Mouse (Mus musculus) limb, embryonic 10.5 days (tissue): ENCODE data around the gene 4930438A08Rik. TPM values are rescaled to one million over a fixed set of nuclear protein-coding genes. Genes with fewer than 3 reads are reported as not detected.
"Not testable (repeated sequence)": the region's sequence is repeated elsewhere in the genome, so short reads cannot be mapped to it uniquely, and the experiment has no call there.

Experiments
- DNase-seq: peaks from one replicate; pipeline ENCODE4 v3.0.0-alpha.2; 2017; ENCODE audit warnings: low spot score
- H3K27ac ChIP-seq: fragments of 300-500 bp; sonication (generic); 2 replicates; pipeline ENCODE4 v1.5.1; 2016; ENCODE audit warnings: mild to moderate bottlenecking
- H3K27me3 ChIP-seq: fragments of 300-500 bp; sonication (generic); 2 replicates; pipeline ENCODE4 v1.6.1; 2016; ENCODE audit warnings: low read depth, mild to moderate bottlenecking; ENCODE audit not compliant: poor library complexity, severe bottlenecking
- H3K36me3 ChIP-seq: fragments of 300-500 bp; sonication (generic); 2 replicates; pipeline ENCODE4 v1.6.1; 2016; ENCODE audit warnings: mild to moderate bottlenecking, moderate library complexity
- H3K4me1 ChIP-seq: fragments of 300-500 bp; sonication (generic); 2 replicates; pipeline ENCODE4 v1.6.1; 2016
- H3K4me3 ChIP-seq: fragments of 300-500 bp; sonication (generic); 2 replicates; pipeline ENCODE4 v1.5.1; 2016; ENCODE audit warnings: mild to moderate bottlenecking, moderate library complexity
- H3K9me3 ChIP-seq: fragments of 300-500 bp; sonication (generic); replicated peaks from 2 replicates; pipeline ENCODE4 v1.6.1; 2016; ENCODE audit warnings: mild to moderate bottlenecking
- WGBS: fragments of 180-500 bp; shearing (Covaris S2); methylation state at CpG from one replicate; pipeline ENCODE4 v1.1.7; 2016; 5-methylcytosine and 5-hydroxymethylcytosine counted together
- polyA plus RNA-seq: library from polyadenylated mRNA; unstranded; fragments of >200 nt; fragmentation: Nextera tagmentation; extraction: Ambion mirVana; gene quantifications from 2 replicates; pipeline ENCODE4 v1.2.1, GENCODE M21; 2016

4930438A08Rik gene
- polyA plus RNA-seq = not detected in 2 replicates

DNA sequence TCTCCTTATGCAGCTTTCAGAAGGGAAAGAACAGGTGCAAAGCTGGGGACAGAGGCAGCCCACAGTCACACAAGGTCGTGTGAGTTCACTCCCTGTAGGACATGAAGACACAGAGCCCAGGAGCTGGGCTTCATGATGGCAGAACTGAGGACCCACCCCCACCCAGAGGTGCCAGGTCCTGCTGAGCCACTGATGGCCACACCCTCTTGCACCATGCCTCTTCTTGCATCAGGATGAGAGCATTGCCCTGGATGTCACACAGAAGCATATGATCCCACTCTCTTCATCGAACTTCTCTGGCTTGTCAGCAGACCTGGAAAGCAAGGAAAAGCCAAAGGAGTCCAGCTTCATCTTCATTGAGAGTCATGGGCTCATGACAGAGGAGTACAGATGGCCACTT is at the start of gene 4930438A08Rik:
TSS of gene 4930438A08Rik (plus strand) at position 228 of the 400 bp plus-strand sequence.
- H3K4me1 ChIP-seq = no peaks in the 10 kb centered on the region
- 68% methylated on average over 2 of the region's 2 CpGs for whole genome bisulfite sequencing
- no peak for DNase-seq
- H3K9me3 ChIP-seq = no peaks in the 10 kb centered on the region
- no peaks in the 10 kb centered on the region for H3K27me3 ChIP-seq
- H3K36me3 ChIP-seq = no peaks in the 10 kb centered on the region
- no peak within 1 kb of the TSS for H3K4me3 ChIP-seq
- no peak within 1 kb of the TSS for H3K27ac ChIP-seq

DNA sequence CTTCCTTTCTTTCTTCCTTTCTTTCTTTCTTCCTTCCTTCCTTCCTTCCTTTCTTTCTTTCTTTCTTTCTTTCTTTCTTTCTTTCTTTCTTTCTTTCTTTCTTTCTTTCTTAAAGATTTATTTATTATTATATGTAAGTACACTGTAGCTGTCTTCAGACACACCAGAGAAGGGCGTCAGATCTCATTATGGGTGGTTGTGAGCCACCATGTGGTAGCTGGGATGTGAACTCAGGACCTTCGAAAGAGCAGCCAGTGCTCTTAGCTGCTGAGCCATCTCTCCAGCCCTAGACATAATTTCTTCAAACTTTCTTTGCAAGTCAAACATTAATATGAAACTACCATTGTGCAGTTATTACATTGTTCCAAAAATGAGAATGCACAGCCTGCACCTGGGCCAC is 49.7 kb upstream of the 4930438A08Rik start:
- not testable (repeated sequence) for DNase-seq, H3K27me3 ChIP-seq, H3K36me3 ChIP-seq, H3K27ac ChIP-seq, H3K9me3 ChIP-seq, H3K4me3 ChIP-seq
- peaks cover 13% of the 10 kb centered on the region for H3K4me1 ChIP-seq
- WGBS = 77% methylated on average over 2 of the region's 2 CpGs

DNA sequence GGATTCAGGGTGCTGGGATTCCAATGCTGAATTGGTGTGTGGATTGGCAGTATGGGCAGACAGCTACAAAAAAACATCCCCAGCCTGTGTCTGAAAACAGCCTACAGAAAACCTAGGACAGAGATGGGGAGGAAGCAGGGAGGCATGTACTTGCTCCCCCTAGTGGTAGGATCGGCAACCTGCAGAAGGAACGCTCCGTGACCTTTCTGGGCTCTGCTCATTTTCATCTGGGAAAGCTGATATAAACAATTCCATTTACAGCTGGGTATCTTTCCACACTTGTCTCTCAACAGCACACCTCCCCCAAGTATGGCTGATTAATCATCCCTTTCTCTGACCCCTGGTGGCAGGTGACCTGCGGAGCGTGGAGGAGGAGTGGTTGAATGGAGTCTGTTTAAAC is 48.9 kb upstream of the 4930438A08Rik start:
- WGBS = 7% methylated on average over 5 of the region's 5 CpGs
- Histone ChIP-seq H3K27me3 (no peaks in the 10 kb centered on the region), H3K36me3 (no peaks in the 10 kb centered on the region), H3K27ac (no peak overlapping the region), H3K9me3 (no peaks in the 10 kb centered on the region), H3K4me1 (peaks cover 13% of the 10 kb centered on the region), H3K4me3 (no peak overlapping the region)
- DNase-seq = peak; percentile 81

DNA sequence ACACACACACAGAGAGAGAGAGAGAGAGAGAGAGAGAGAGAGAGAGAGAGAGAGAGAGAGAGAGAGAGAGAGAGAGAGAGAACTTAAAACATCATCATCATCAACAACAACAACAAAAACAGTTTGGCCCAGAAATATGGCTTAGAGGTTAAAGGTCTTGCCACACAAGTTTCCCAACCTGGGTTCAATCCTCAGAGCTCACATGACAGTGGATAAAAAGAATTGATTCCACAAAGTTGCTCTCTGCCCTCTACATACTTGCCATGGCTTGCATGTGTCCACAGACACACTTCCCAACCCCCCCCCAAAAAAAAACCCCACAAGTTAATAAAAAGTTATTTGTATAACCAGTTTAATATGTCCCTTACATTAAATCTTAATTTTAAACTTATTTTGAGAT is 48.2 kb upstream of the 4930438A08Rik start:
- Histone ChIP-seq H3K27me3 (no peaks in the 10 kb centered on the region), H3K27ac (no peak overlapping the region), H3K4me3 (no peak overlapping the region), H3K9me3 (no peaks in the 10 kb centered on the region), H3K4me1 (peaks cover 13% of the 10 kb centered on the region), H3K36me3 (no peaks in the 10 kb centered on the region)
- DNase-seq = no peak

DNA sequence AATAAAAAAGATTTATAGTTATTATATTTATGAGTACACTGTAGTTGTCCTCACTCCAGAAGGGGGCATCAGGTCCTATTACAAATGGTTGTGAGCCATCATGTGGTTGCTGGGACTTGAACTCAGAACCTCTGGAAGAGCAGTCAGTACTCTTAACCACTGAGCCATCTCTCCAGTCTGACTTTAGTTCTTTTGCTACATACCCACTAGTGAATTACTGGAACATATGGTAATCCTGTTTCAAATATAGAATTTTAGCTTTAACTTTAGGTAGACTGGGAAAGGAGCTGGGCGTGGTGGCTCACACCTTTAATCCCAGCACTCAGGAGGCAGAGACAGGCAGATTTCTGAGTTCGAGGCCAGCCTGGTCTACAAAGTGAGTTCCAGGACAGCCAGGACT is 46.6 kb upstream of the 4930438A08Rik start:
- WGBS = 91% methylated on average over 2 of the region's 2 CpGs
- not testable (repeated sequence) for DNase-seq, H3K27ac ChIP-seq

DNA sequence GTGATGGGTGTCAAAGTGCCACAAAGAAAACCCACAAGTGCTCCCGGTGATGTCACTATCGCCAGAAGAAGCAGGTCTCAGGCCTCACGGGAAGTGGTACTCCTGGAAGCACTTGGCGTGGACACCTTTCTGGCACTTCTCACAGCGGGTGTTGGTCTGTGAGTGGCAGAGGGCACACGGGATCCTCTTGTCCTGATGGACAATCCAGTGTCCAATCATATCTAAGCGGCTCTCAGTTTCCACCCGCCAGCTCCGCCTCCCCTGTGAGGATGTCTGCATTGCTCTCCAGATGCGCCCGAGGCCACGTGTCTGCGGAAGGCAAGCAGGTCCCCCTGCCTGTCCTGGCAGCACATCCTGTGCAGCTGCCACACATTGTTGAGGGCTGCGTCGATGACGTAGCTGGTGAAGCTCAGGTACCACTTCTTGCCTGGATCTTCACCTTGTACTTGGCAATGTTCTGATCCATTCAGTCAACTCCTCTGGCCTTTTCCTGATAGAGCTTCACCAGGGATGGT is 44.1 kb upstream of the 4930438A08Rik start:
- H3K4me3 ChIP-seq = no peak overlapping the region
- peaks cover 4% of the 10 kb centered on the region; the same call in 1 of the 2 replicates for H3K4me1 ChIP-seq
- no peaks in the 10 kb centered on the region for H3K27me3 ChIP-seq
- H3K36me3 ChIP-seq = no peaks in the 10 kb centered on the region
- WGBS = 64% methylated on average over 16 of the region's 16 CpGs
- no peak for DNase-seq
- H3K9me3 ChIP-seq = no peaks in the 10 kb centered on the region
- no peak overlapping the region for H3K27ac ChIP-seq

More for the DNA sequence above, 46.6 kb upstream of the 4930438A08Rik start:
- not testable (repeated sequence) for H3K36me3 ChIP-seq, H3K9me3 ChIP-seq, H3K4me3 ChIP-seq, H3K27me3 ChIP-seq
- peaks cover 13% of the 10 kb centered on the region for H3K4me1 ChIP-seq

DNA sequence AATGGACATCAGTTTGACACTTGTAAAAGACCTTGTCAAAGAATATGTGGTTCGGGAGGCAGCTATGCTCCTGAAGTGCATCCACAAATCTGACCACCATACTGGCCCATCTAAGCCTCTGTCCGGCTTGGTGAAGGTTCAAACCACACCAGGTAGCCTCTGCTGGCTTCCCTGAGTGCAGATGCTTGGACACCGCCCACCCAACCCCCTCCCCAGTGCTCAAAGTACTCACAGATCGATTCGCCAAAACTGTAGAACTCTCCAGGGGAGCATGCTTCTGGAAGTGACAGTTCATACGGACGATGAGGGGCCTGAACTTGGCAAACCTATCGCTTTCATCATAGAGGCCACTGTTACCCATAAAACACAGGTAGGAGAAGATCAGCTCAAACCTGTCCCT is 43.4 kb upstream of the 4930438A08Rik start:
- H3K9me3 ChIP-seq = no peaks in the 10 kb centered on the region
- 91% methylated on average over 8 of the region's 8 CpGs for WGBS
- H3K36me3 ChIP-seq = no peaks in the 10 kb centered on the region
- H3K27ac ChIP-seq = no peak overlapping the region
- no peak for DNase-seq
- H3K4me3 ChIP-seq = no peak overlapping the region
- no peaks in the 10 kb centered on the region for H3K27me3 ChIP-seq
- no peaks in the 10 kb centered on the region for H3K4me1 ChIP-seq

DNA sequence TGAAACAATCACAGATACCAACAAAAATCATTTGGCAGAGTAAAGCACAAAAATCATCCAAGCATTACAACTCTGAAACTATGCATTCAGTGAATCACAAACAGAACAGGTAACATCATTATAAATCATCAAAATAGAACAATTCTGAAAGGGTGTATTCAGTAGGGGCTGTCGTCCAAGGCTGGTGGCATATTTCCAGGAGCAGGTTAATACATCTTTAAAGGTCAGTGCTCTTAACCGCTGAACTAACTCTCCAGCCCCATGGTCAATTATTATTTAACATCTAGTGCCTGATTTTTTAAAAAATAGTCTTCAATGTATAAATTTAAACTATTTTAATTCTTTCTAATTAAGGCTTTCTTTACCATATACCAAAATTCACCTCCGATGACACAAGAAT is 40.0 kb upstream of the 4930438A08Rik start:
- H3K9me3 ChIP-seq, H3K4me3 ChIP-seq, DNase-seq, H3K36me3 ChIP-seq, H3K4me1 ChIP-seq, H3K27ac ChIP-seq, H3K27me3 ChIP-seq: not testable (repeated sequence)
- WGBS = 89% methylated on average over 3 of the region's 3 CpGs

DNA sequence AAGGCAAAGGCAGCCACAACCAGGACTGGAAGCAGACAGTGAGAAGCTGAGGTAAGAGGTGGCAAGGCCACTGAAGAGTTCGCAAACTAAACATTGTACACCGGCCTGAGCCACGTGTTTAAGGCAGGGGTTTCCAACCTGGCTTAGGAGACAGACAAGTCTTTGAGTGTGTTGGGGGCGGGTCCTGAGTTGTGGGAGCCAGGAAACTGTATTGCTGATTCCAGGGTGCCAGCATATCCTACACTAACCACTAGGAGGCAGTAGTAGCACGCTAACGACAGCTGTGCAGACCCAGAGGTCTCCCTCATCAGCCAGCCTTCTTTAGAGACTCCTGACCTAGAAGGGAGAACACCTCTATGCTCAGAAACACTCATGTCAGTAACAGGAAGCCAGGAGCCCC is 39.4 kb upstream of the 4930438A08Rik start:
- Histone ChIP-seq H3K36me3 (no peaks in the 10 kb centered on the region), H3K27ac (no peak overlapping the region), H3K9me3 (no peaks in the 10 kb centered on the region), H3K27me3 (no peaks in the 10 kb centered on the region), H3K4me3 (no peak overlapping the region), H3K4me1 (peaks cover 9% of the 10 kb centered on the region)
- peak; percentile 56 for DNase-seq
- WGBS = 15% methylated on average over 6 of the region's 6 CpGs

DNA sequence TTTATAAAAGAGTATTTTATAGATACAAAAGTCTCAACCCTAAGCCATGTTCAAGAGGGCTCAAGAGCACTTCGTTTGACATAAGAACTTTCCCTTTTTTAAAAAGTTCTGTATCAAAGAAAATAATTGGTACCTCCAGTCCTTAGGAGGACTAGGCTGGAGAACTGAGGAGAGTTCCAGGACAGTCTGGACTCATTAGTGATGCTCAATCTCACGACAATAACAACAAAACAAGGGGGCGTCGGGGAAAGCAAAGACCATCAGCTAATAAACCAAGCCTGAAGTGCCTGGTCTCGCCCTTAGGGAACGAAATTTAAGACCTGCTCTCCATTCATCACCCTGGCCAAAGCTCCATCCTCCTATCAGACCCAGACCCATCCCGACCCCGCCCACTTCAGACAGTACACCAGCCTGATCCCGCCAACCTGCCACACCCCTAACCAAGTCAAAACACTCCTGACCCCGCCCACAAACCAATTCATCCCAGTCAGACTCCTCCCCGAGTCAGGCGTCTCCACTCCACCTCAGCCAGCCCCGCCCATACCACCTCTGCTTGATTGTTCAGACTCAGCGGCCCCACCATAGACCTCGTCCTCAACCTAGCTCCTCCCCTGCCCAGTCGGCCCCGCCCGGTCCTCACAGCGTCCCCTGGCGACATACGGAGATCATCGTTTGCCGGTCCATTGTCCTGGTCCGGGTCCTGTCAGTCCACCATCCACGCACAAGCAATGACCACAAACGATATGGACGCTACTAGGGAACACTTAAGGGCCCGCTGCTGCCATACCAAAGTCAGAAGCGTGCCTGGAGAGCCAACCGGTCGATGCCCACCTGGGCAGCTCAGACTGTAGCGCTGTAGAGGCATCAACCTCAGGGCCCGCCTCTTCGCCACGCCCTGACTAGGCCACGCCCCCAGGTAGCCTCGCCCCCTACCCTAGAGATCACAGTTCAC is 35.5 kb upstream of the 4930438A08Rik start:
- H3K36me3 ChIP-seq = no peaks in the 10 kb centered on the region
- H3K4me1 ChIP-seq = peaks cover 9% of the 10 kb centered on the region
- 0 out of 2 replicates have a peak overlapping the region, but pooled peaks have one; percentile 32 for H3K27ac ChIP-seq
- 2% methylated on average over 37 of the region's 37 CpGs for WGBS
- peak overlapping the region; percentile 53 for H3K4me3 ChIP-seq
- peak; percentile 75 for DNase-seq
- H3K27me3 ChIP-seq = peaks cover 10% of the 10 kb centered on the region; the same call in 1 of the 2 replicates
- no peaks in the 10 kb centered on the region for H3K9me3 ChIP-seq

DNA sequence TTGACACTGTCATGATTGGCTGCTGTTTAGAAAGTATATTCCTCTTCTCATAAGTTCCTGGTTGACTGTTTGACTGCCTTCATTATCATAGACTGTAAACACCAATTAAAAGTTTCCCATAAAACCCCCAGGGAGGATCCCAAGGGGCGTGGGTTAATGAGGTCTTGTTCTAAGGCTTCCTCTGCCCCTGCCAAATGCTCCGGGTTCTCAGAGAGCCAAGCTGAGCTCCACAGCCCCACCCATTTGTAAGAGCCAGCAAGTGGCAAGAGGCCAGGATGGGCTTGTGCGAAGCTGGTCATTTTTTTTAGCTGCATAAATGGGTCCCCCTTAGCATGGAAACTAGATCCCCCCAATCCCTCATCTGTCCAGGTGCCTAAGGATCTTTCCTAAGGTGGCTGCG is 27.3 kb upstream of the 4930438A08Rik start:
- no peak for DNase-seq
- Histone ChIP-seq H3K4me3 (no peak overlapping the region), H3K36me3 (no peaks in the 10 kb centered on the region), H3K27me3 (peaks cover 17% of the 10 kb centered on the region; the same call in 1 of the 2 replicates), H3K4me1 (peaks cover 4% of the 10 kb centered on the region; the same call in 1 of the 2 replicates), H3K9me3 (no peaks in the 10 kb centered on the region), H3K27ac (no peak overlapping the region)
- WGBS = 36% methylated on average over 4 of the region's 4 CpGs

DNA sequence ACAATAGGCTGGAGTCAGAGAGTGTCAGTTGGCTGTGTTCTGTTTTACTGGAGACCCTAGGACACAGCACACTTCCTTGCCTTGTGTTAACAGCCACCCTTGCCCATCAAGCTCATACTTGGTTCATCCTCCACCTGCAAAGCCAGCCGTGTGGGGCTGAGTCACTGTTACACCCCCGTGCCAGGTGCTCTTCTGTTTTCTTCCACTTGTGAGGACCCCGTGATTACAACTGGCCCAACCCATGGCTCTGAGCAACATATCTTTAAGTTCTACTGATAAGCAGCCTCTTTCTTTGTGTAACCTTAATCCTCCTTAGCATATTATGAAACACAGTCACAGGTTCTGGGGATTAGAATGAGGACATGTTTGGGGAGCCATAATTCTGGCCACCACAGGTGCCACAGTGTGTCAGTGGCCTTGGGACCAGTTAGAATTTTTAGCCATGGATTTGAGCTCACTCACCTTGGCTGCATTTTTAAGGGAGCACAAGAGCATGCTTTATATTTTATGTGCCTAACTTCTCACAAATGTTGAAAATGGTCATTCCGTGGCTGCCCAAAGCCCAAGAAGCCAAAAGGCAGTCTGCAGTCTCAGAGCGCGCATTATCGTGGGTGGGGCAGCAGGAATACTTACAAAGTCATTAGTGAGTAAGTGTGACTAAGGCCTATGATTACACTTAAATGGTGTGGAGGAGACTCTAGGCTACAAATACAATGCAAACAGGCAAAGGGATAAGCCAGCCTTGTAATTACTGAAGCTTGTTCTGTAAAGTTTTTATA is 25.2 kb upstream of the 4930438A08Rik start:
- 77% methylated on average over 7 of the region's 7 CpGs for WGBS
- Histone ChIP-seq H3K9me3 (no peaks in the 10 kb centered on the region), H3K4me3 (no peak overlapping the region), H3K27ac (no peak overlapping the region), H3K27me3 (peaks cover 5% of the 10 kb centered on the region; the same call in 1 of the 2 replicates), H3K36me3 (no peaks in the 10 kb centered on the region), H3K4me1 (peaks cover 4% of the 10 kb centered on the region; the same call in 1 of the 2 replicates)
- DNase-seq = no peak

DNA sequence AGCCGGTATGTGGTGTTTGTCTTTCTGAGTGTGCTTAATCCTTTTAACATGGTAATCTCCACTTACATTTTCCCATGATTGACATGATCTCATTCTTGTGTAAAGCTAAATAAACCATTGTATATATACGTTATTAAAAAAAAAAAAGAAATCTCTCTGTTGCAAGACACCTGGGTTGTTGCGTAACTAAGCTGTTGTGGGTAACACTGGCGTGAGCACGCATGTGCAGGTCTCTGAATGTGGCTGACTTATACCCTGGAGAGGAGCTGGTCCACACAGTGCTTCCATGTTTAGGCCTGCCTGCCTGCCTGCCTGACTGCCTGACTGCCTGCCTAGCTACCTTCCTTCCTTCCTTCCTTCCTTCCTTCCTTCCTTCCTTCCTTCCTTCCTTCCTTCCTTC is 24.0 kb upstream of the 4930438A08Rik start:
- WGBS = 92% methylated on average over 5 of the region's 5 CpGs
- no peaks in the 10 kb centered on the region for H3K27me3 ChIP-seq
- no peak for DNase-seq
- H3K27ac ChIP-seq = no peak overlapping the region
- no peak overlapping the region for H3K4me3 ChIP-seq
- no peaks in the 10 kb centered on the region for H3K9me3 ChIP-seq
- H3K4me1 ChIP-seq = peaks cover 4% of the 10 kb centered on the region; the same call in 1 of the 2 replicates
- no peaks in the 10 kb centered on the region for H3K36me3 ChIP-seq
